Mouse (Mus musculus): ENCODE measurements at regions not wholly inside any gene's neighbourhood (a gene's known extent, or its start where the extent isn't known, plus 50 kb on each side); places are given as distances from the start of the nearest gene placed in this dataset.

DNA sequence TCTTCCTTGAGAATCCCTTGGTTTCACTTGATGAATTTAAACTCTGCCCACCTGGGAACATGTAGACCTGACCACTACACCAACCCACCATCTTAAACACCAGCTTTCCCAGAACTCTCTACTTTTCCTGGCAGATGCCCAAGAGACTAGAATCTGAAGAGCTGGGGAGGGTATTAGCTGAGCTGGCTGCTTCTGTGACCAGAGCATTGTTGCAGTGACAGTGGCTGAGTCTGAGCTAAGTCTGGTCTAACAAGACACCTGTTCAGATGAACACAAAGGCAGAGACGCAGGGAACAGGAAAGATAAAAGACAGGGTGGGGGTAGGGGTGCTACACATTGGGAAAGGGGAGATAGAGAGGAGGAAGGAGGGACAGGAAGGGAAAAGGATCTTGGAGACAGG is 258.9 kb upstream of the Hs6st1 start:
- Histone ChIP-seq H3K4me2 (no peak overlapping the region), H3K4me3 (no peak overlapping the region), H3K27ac (no peak overlapping the region), H3K4me1 (peaks cover 26% of the 10 kb centered on the region), H3K27me3 (no peaks in the 10 kb centered on the region), H3K9ac (no peak overlapping the region), H3K9me3 (no peaks in the 10 kb centered on the region), H3K36me3 (no peaks in the 10 kb centered on the region)
- ATAC-seq (ENCODE audit: insufficient number of reproducible peaks, low FRiP score, low TSS enrichment, low read depth): no peak
- WGBS: 66% methylated on average over 1 of the region's 1 CpGs

DNA sequence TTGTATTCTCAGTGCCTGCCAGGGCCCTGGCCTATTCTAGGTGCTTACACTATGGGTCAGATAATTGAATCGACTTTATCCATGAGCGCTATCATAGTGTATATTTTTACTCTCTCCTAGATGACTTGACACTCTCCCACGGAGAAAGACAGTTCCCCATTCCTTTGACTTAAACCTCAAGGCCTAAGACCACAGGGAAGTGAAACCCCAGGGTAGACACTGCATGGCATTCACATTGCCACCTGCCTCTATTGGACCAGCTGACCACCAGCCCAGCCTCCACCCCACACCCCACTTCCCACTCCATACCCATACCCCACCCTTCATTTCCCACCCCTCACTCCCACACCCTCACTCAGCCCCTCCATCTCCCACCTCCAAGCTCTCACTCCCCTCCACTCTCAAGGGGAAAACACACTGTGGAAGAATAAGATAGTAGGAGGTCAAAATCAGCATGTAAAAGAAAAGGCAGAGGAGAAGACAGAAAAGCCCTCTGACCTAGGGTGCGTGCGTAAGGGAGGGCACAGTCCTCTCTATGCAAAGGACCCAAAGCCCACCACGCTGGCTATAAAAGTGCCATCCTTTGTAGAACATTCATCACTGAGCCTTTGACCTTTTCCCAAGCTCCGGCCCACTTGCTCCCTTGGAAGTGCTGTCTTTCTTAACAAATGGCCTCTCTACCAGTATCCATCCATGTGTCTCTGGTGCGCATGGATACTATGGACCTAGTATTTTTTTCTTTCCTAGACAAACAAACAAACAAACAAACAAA is 257.4 kb upstream of the Hs6st1 start:
- H3K4me3 ChIP-seq: no peak overlapping the region
- no peak overlapping the region for H3K9ac ChIP-seq
- no peak overlapping the region for H3K4me2 ChIP-seq
- no peak overlapping the region for H3K27ac ChIP-seq
- H3K36me3 ChIP-seq: no peaks in the 10 kb centered on the region
- WGBS: 80% methylated on average over 8 of the region's 8 CpGs
- peaks cover 23% of the 10 kb centered on the region for H3K4me1 ChIP-seq
- ATAC-seq (ENCODE audit: insufficient number of reproducible peaks, low FRiP score, low TSS enrichment, low read depth): no peak
- no peaks in the 10 kb centered on the region for H3K9me3 ChIP-seq
- no peaks in the 10 kb centered on the region for H3K27me3 ChIP-seq

DNA sequence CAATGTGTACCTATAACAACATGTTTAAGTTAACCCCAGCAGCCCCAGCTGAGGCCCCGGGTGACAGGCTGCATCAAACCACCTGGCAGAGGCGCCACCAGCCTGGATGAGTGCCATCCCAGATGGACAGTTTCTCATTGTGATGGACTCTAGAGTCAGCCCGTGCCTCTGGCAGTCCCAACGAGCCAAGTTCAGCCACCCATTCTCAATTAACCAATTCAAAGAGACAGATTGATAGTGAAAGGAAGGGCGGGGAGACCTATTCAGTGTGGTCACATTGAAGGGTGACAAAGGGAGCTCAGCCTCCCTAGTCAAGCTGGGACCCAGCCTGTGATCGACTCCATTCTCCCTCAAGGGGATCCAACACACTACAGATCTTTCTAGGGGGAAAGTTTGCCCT is 256.8 kb upstream of the Hs6st1 start:
- no peak for ATAC-seq (ENCODE audit: insufficient number of reproducible peaks, low FRiP score, low TSS enrichment, low read depth)
- 76% methylated on average over 6 of the region's 6 CpGs for WGBS
- Histone ChIP-seq H3K9me3 (no peaks in the 10 kb centered on the region), H3K27ac (no peak overlapping the region), H3K36me3 (no peaks in the 10 kb centered on the region), H3K27me3 (no peaks in the 10 kb centered on the region), H3K4me3 (no peak overlapping the region), H3K4me1 (peaks cover 18% of the 10 kb centered on the region), H3K9ac (no peak overlapping the region), H3K4me2 (no peak overlapping the region)

DNA sequence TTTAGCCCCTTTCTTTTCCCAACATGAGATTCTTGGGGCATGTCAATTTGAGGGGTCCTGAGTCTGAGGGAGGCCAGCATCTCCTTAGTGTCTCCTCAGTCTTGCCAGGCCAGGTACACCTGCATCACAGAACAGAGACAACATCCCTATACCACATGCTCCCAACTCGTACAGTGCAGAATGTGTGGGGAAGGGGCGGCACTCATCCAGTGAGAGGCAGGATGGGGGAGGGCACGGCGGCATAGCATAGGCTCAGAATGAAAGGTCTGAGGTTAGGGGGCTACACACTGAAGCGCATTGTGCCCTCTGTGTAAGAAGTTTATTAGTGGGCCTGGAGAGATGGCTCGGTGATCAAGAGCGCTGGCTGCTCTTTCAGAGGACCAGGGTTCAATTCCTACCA is 256.4 kb upstream of the Hs6st1 start:
- Histone ChIP-seq H3K9me3 (no peaks in the 10 kb centered on the region), H3K4me1 (peaks cover 15% of the 10 kb centered on the region), H3K27ac (no peak overlapping the region), H3K27me3 (no peaks in the 10 kb centered on the region), H3K36me3 (no peaks in the 10 kb centered on the region), H3K4me3 (no peak overlapping the region), H3K4me2 (no peak overlapping the region), H3K9ac (no peak overlapping the region)
- 89% methylated on average over 7 of the region's 7 CpGs for WGBS
- no peak for ATAC-seq (ENCODE audit: insufficient number of reproducible peaks, low FRiP score, low TSS enrichment, low read depth)

DNA sequence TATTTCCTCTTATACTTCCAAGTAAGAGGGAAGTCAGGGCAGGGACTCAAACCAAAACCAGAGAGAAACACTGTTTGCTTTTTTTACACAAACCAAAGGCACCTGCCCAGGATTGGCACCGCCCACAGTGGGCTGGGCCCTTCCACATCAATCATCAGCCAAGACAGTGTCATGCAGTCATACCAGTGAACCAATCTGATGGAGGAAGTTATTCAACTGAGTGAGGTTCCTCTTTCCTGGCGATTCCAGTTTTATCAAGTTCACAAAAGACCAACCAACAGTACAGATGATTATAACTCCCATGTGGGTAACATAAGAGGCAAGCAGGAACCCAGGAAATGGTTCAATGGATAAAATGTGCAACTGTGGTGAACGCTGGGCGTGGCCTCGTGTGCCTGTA is 254.6 kb upstream of the Hs6st1 start:
- Histone ChIP-seq H3K4me1 (peaks cover 5% of the 10 kb centered on the region; the same call in 1 of the 2 replicates), H3K27ac (no peak overlapping the region), H3K27me3 (no peaks in the 10 kb centered on the region), H3K9ac (no peak overlapping the region), H3K36me3 (no peaks in the 10 kb centered on the region), H3K4me3 (no peak overlapping the region), H3K4me2 (no peak overlapping the region), H3K9me3 (no peaks in the 10 kb centered on the region)
- ATAC-seq (ENCODE audit: insufficient number of reproducible peaks, low FRiP score, low TSS enrichment, low read depth): no peak
- 78% methylated on average over 5 of the region's 5 CpGs for WGBS

DNA sequence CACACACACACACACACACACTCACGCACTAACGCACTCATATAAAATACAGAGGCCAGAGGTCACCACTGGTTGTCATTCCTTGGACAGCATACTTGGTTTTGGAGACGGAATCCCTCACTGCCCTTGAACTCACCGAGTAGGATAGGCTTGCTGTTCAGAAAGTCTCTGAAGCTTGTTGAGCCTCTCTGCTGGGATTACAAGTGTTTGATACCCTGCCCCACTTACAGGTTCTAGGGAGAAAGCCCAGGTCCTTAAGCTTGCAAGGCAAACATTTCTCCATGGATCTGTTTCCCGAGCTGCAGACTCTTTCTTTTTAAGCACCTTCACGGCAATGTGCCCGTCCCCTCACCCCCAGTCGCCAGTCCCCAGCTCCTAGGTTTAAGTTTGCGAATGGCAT is 254.0 kb upstream of the Hs6st1 start:
- H3K9ac ChIP-seq: no peak overlapping the region
- peaks cover 2% of the 10 kb centered on the region; the same call in 1 of the 2 replicates for H3K4me1 ChIP-seq
- no peaks in the 10 kb centered on the region for H3K36me3 ChIP-seq
- H3K9me3 ChIP-seq: no peaks in the 10 kb centered on the region
- WGBS: 83% methylated on average over 9 of the region's 9 CpGs
- no peaks in the 10 kb centered on the region for H3K27me3 ChIP-seq
- H3K27ac ChIP-seq: no peak overlapping the region
- no peak overlapping the region for H3K4me2 ChIP-seq
- ATAC-seq (ENCODE audit: insufficient number of reproducible peaks, low FRiP score, low TSS enrichment, low read depth): no peak
- H3K4me3 ChIP-seq: no peak overlapping the region

DNA sequence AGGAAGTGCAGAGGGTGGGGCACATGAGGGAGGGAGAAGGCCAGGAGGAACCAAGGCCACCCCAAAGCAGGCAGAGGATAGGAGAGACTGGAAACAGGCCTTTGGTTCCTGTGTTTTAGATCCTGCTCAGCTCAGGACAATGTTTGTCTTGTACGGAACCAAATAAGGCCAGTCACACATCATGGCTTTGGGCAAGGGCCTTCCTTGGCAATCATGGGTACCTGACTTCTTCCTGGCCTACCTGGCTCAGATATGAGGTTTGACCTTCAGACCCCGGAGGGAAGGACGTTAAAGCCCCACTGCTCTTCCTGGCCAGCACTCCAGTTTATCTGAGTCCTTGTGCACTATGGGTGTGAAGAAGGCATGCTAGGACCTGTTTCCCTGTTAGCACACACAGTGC is 253.4 kb upstream of the Hs6st1 start:
- Histone ChIP-seq H3K4me2 (no peak overlapping the region), H3K36me3 (no peaks in the 10 kb centered on the region), H3K9ac (no peak overlapping the region), H3K27ac (no peak overlapping the region), H3K27me3 (no peaks in the 10 kb centered on the region), H3K4me1 (no peaks in the 10 kb centered on the region), H3K4me3 (no peak overlapping the region), H3K9me3 (no peaks in the 10 kb centered on the region)
- WGBS: 85% methylated on average over 3 of the region's 3 CpGs
- no peak for ATAC-seq (ENCODE audit: insufficient number of reproducible peaks, low FRiP score, low TSS enrichment, low read depth)

DNA sequence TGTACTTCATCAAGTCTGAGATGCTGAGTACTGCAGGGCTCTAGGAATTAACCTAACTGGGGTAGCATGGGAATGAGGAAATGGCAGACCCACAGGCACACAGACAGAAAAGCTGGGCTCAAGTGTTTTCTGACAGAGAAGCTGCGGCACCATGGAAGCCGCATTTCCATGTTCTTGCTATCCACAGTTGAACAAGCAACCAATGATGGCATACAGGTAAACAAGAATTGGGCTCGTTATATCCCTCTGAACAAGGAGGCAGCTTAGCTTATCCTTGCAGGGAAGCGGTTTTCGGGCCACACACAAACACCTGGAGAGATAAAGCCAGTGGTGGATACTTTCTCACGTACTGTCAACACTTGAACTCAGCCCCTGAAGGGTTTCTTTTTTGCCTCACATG is 246.4 kb upstream of the Hs6st1 start:
- no peaks in the 10 kb centered on the region for H3K36me3 ChIP-seq
- ATAC-seq (ENCODE audit: insufficient number of reproducible peaks, low FRiP score, low TSS enrichment, low read depth): no peak
- no peaks in the 10 kb centered on the region for H3K27me3 ChIP-seq
- no peaks in the 10 kb centered on the region for H3K9me3 ChIP-seq
- H3K27ac ChIP-seq: no peak overlapping the region
- no peak overlapping the region for H3K4me2 ChIP-seq
- H3K9ac ChIP-seq: no peak overlapping the region
- WGBS: 91% methylated on average over 6 of the region's 6 CpGs
- no peak overlapping the region for H3K4me3 ChIP-seq
- H3K4me1 ChIP-seq: peaks cover 16% of the 10 kb centered on the region

DNA sequence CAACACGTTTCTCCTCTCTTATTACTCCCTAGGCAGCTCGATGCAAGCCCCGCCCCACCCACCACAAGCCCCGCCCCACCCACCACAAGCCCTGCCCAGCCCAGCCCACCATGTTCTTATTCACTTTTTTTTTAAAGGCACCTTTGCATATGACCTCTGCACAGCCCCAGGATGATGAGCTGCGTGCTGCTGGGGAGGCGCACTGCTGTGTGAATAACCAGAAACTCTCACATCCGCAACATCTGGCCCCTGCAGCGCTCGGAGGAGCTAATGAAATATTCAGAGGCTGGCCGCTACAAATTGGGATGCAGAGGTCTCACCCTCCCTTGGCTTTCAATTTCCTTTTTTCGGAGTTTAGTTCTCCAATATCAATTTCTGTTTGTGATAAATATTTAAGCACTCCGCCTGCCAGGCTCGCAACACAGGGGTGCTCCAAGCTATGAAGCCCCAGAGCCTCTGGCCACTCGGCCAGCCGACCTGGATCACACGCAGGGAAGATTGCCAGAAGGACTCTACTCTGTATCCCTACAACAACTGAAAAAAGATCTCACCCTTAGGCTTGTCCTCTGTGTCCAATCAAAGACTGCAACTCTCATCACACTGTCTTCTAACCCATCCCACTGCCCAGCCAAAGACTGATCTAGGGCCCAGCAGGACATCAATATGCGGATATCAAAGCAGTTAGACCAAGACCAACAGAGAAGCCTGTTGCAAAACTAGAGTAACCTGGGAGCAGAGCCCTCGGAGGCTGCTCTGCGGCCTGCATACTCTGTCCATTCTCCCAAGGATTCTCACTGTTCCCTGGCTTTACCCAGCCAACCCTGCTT is 245.6 kb upstream of the Hs6st1 start:
- Histone ChIP-seq H3K27ac (no peak overlapping the region), H3K36me3 (no peaks in the 10 kb centered on the region), H3K4me1 (peaks cover 16% of the 10 kb centered on the region), H3K4me3 (no peak overlapping the region), H3K9me3 (no peaks in the 10 kb centered on the region), H3K27me3 (no peaks in the 10 kb centered on the region), H3K4me2 (no peak overlapping the region), H3K9ac (no peak overlapping the region)
- 42% methylated on average over 18 of the region's 19 CpGs for WGBS
- ATAC-seq (ENCODE audit: insufficient number of reproducible peaks, low FRiP score, low TSS enrichment, low read depth): no peak

DNA sequence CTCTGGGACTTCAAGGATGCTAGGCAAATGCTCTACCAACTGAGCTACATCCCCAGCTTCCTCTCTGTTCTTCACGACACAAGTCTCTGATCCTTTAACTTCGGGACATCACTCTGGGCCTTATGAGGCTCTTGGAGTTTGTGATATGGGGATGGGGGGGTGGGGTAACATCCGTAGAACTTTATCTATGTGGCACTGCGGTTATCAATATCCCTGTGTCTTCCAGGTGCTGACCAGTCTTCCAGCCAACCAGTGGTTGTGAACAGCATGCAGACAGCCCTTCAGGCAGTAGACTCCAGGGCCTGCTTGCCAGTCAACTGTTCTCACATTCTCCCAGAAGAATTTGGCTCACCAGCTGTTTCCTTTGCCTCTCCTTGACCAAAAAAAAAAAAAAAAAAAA is 244.7 kb upstream of the Hs6st1 start:
- Histone ChIP-seq H3K9ac (no peak overlapping the region), H3K27me3 (no peaks in the 10 kb centered on the region), H3K4me1 (peaks cover 16% of the 10 kb centered on the region), H3K4me2 (no peak overlapping the region), H3K36me3 (no peaks in the 10 kb centered on the region), H3K27ac (no peak overlapping the region), H3K4me3 (no peak overlapping the region), H3K9me3 (no peaks in the 10 kb centered on the region)
- ATAC-seq (ENCODE audit: insufficient number of reproducible peaks, low FRiP score, low TSS enrichment, low read depth): no peak
- WGBS: 92% methylated on average over 4 of the region's 4 CpGs

DNA sequence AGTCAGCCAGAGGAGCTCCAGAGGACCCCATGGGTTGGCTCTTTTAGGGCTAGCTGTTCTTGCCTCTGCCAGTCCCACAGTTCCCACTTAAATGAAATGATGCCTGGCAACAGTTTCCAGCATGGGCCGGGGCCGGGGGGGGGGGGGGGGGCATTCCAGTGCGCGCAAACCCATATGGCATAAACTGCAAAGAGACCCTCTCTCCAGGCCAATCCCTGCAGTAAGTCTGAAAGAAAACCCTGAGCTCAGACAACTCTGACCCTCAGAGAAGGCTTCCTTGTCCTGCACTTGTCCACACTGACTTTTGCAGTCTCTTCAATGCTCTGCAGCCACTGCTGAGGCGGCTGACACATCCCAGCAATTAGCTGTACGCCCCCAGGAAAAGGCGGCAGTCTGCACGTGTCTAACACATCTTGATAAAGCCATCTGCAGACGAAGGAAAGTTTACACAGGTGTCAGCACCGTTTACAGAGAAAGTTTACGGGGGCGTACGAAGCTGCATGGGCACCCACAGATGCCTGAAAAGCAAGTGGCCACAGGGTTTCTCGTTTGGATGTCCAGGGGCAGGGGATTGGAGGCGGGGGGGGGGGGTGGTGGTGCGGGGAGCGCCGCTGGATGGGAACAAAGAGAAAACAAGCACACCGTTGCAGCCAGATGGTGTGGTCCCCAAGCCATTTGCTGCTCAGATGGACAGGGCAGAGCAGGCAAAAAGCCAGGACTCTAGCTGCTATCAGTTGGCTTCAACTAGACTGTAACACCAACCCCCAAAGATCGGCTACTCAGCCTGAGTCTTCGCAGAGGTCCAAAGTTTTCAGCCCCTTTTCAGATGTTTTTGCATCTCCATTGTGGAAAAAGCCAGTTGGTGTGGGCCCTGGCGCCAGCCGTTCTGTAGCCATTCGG is 244.0 kb upstream of the Hs6st1 start:
- ATAC-seq (ENCODE audit: insufficient number of reproducible peaks, low FRiP score, low TSS enrichment, low read depth): no peak
- H3K4me2 ChIP-seq: no peak overlapping the region
- H3K36me3 ChIP-seq: no peaks in the 10 kb centered on the region
- H3K4me1 ChIP-seq: peaks cover 16% of the 10 kb centered on the region
- H3K27ac ChIP-seq: no peak overlapping the region
- H3K9ac ChIP-seq: no peak overlapping the region
- no peaks in the 10 kb centered on the region for H3K27me3 ChIP-seq
- H3K4me3 ChIP-seq: no peak overlapping the region
- H3K9me3 ChIP-seq: no peaks in the 10 kb centered on the region
- WGBS: 43% methylated on average over 23 of the region's 24 CpGs

DNA sequence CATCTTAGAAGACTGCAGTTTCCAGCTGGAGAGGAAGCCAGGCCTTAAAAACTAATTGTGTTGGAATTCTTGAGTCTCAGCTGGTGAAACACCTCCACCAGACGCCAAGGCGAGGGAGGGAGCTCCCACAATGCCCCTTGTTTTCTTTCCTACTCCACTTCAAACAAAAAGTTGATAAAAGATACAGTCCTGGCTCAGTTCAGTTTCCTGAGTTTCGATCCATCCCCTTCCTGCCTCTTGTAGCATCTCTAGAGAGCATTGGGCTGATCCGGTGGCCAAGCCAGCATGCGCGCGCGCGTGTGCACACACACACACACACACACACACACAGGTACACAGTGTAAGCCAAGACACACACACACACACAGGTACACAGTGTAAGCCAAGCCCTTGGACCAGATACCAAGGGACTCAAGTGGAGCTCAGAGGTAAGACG is 242.7 kb upstream of the Hs6st1 start:
- Histone ChIP-seq H3K9me3 (no peaks in the 10 kb centered on the region), H3K4me3 (no peak overlapping the region), H3K9ac (no peak overlapping the region), H3K4me2 (no peak overlapping the region), H3K4me1 (peaks cover 16% of the 10 kb centered on the region), H3K27ac (no peak overlapping the region), H3K36me3 (no peaks in the 10 kb centered on the region), H3K27me3 (no peaks in the 10 kb centered on the region)
- ATAC-seq (ENCODE audit: insufficient number of reproducible peaks, low FRiP score, low TSS enrichment, low read depth): no peak
- WGBS: 49% methylated on average over 10 of the region's 10 CpGs
